Mouse (Mus musculus): Measurements from ENCODE around the gene Cmya5. TPM values are rescaled to one million over a fixed set of nuclear protein-coding genes. Genes with fewer than 3 reads are reported as not detected.

The Cmya5 gene
- polyA plus RNA-seq, 1 experiment from 2014 or later, result 0.39 TPM

GRCm38 (mm10) chr13:93060437-93060836 is 84.1 kb downstream of the Cmya5 start:
- no peak for ATAC-seq (ENCODE audit: low read depth)
- Histone ChIP-seq H3K4me2 (ENCODE audit: low read depth, low read length) (no peak overlapping the region), H3K27ac (ENCODE audit: low read depth, low read length) (no peak overlapping the region), H3K27me3 (ENCODE audit: control insufficient read depth, insufficient read depth, low read length) (no peaks in the 10 kb centered on the region), H3K4me1 (ENCODE audit: control insufficient read depth, insufficient read depth, low read length) (peaks cover 2% of the 10 kb centered on the region; the same call in 1 of the 2 replicates), H3K9me3 (ENCODE audit: control insufficient read depth, low read length) (no peaks in the 10 kb centered on the region), H3K4me3 (ENCODE audit: low read depth, low read length) (no peak overlapping the region), H3K9ac (replicated peaks; ENCODE audit: low read depth, low read length) (no peak overlapping the region), H3K36me3 (ENCODE audit: control insufficient read depth, insufficient read depth, low read length) (no peaks in the 10 kb centered on the region)
- WGBS, result 93% methylated on average over 3 of the region's 3 CpGs

GRCm38 (mm10) chr13:93058551-93059011 is 85.9 kb downstream of the Cmya5 start:
- no peaks in the 10 kb centered on the region for H3K36me3 ChIP-seq (ENCODE audit: control insufficient read depth, insufficient read depth, low read length)
- no peak overlapping the region for H3K27ac ChIP-seq (ENCODE audit: low read depth, low read length)
- no peaks in the 10 kb centered on the region for H3K27me3 ChIP-seq (ENCODE audit: control insufficient read depth, insufficient read depth, low read length)
- no peak overlapping the region for H3K9ac ChIP-seq (replicated peaks; ENCODE audit: low read depth, low read length)
- H3K4me1 ChIP-seq (ENCODE audit: control insufficient read depth, insufficient read depth, low read length), result peaks cover 2% of the 10 kb centered on the region; the same call in 1 of the 2 replicates
- ATAC-seq (ENCODE audit: low read depth), result no peak
- no peak overlapping the region for H3K4me3 ChIP-seq (ENCODE audit: low read depth, low read length)
- H3K4me2 ChIP-seq (ENCODE audit: low read depth, low read length), result no peak overlapping the region
- no peaks in the 10 kb centered on the region for H3K9me3 ChIP-seq (ENCODE audit: control insufficient read depth, low read length)
- 86% methylated on average over 5 of the region's 5 CpGs for WGBS

DNA sequence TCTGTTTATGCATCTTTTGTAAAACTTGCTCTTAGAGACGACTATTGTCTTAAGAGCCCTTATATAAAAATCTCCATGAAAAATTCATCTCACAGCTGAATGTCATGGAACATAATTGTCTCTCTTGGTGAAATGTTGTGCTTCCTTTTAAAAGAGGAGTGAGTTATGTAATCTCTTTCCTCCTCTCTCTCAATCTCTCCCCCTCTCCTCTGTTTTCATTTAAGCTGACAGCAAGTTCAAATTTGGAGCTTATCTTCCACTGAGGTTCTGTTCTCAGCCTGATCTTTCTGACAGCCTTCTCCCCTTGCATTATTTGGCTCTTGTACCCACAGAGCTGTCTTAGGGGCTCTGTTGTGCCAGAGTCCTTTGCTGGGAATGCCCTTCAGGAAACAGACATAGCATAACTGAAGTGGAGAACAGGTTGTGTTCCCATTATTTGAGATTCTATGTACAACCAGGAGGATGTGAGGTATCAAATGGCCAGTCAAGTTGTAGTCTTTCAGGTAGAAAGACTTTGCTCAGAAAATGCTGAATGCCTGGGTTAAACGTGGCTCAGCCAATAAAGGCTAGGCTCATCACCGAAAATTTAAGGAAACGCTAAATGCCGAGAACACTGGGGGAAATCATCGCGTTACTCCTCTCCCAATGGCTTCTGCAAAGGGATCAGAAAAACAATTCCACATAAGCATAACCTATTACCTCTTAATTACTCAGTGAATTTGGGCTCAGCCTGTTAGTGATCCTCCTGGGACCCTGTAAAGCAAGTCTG is 86.8 kb downstream of the Cmya5 start:
- H3K9ac ChIP-seq (replicated peaks; ENCODE audit: low read depth, low read length), result no peak overlapping the region
- no peaks in the 10 kb centered on the region for H3K9me3 ChIP-seq (ENCODE audit: control insufficient read depth, low read length)
- H3K4me1 ChIP-seq (ENCODE audit: control insufficient read depth, insufficient read depth, low read length), result no peaks in the 10 kb centered on the region
- H3K4me3 ChIP-seq (ENCODE audit: low read depth, low read length), result no peak overlapping the region
- ATAC-seq (ENCODE audit: low read depth), result no peak
- no peak overlapping the region for H3K4me2 ChIP-seq (ENCODE audit: low read depth, low read length)
- H3K27ac ChIP-seq (ENCODE audit: low read depth, low read length), result no peak overlapping the region
- WGBS, result 71% methylated on average over 7 of the region's 7 CpGs
- H3K27me3 ChIP-seq (ENCODE audit: control insufficient read depth, insufficient read depth, low read length), result no peaks in the 10 kb centered on the region
- H3K36me3 ChIP-seq (ENCODE audit: control insufficient read depth, insufficient read depth, low read length), result no peaks in the 10 kb centered on the region

DNA sequence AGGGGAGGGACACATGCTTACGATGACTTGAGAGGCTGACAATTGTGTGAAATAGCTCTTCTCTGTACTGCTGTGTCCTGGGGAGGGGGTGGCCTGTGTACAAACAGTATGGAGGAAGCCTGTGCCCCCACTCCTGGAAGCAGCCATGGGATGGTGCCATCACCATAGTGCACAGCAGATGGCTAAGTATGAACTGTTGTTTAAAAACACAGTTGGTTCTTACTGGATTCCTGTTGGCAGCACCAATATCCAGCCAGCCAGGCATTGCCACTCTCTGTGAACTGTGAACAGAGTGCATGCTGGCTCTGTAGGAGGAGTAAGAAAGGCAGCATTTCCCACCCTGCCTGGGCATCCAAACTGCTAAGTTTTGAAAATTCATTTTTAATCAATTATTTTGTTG is 88.4 kb downstream of the Cmya5 start:
- Histone ChIP-seq H3K4me1 (ENCODE audit: control insufficient read depth, insufficient read depth, low read length) (no peaks in the 10 kb centered on the region), H3K4me2 (ENCODE audit: low read depth, low read length) (no peak overlapping the region), H3K36me3 (ENCODE audit: control insufficient read depth, insufficient read depth, low read length) (no peaks in the 10 kb centered on the region), H3K27me3 (ENCODE audit: control insufficient read depth, insufficient read depth, low read length) (no peaks in the 10 kb centered on the region), H3K4me3 (ENCODE audit: low read depth, low read length) (no peak overlapping the region), H3K9me3 (ENCODE audit: control insufficient read depth, low read length) (no peaks in the 10 kb centered on the region), H3K27ac (ENCODE audit: low read depth, low read length) (no peak overlapping the region), H3K9ac (replicated peaks; ENCODE audit: low read depth, low read length) (no peak overlapping the region)
- 81% methylated on average over 1 of the region's 1 CpGs for WGBS
- ATAC-seq (ENCODE audit: low read depth), result no peak

DNA sequence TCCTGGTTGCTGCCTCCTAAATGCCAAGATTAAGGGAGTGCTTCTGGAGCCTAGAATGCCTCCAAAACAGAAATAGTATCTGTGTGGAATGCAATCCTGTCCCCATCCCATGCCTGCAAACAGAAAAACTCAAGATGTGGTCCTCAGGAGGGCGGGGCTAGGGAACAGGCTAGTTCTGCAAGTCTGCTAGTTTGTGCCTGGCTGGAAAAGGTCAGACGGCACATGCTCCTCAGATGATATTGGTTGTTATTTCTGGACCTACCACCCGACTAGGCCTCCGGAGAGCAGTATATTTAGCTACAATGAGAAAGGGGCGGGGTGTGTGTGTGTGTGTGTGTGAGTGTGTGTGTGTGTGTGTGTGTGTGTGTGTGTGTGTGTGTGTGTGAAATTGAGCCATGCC is 93.0 kb downstream of the Cmya5 start:
- H3K4me2 ChIP-seq (ENCODE audit: low read depth, low read length), result no peak overlapping the region
- ATAC-seq (ENCODE audit: low read depth), result no peak
- H3K27me3 ChIP-seq (ENCODE audit: control insufficient read depth, insufficient read depth, low read length), result no peaks in the 10 kb centered on the region
- H3K9ac ChIP-seq (replicated peaks; ENCODE audit: low read depth, low read length), result no peak overlapping the region
- no peaks in the 10 kb centered on the region for H3K36me3 ChIP-seq (ENCODE audit: control insufficient read depth, insufficient read depth, low read length)
- no peaks in the 10 kb centered on the region for H3K4me1 ChIP-seq (ENCODE audit: control insufficient read depth, insufficient read depth, low read length)
- H3K9me3 ChIP-seq (ENCODE audit: control insufficient read depth, low read length), result no peaks in the 10 kb centered on the region
- H3K27ac ChIP-seq (ENCODE audit: low read depth, low read length), result no peak overlapping the region
- WGBS, result 79% methylated on average over 5 of the region's 5 CpGs
- H3K4me3 ChIP-seq (ENCODE audit: low read depth, low read length), result no peak overlapping the region

GRCm38 (mm10) chr13:93041021-93041420 is 103.5 kb downstream of the Cmya5 start:
- no peaks in the 10 kb centered on the region for H3K27me3 ChIP-seq (ENCODE audit: control insufficient read depth, insufficient read depth, low read length)
- no peak overlapping the region for H3K4me2 ChIP-seq (ENCODE audit: low read depth, low read length)
- 88% methylated on average over 9 of the region's 9 CpGs for WGBS

GRCm38 (mm10) chr13:93036218-93036617 is 108.3 kb downstream of the Cmya5 start:
- Histone ChIP-seq H3K27ac (ENCODE audit: low read depth, low read length) (no peak overlapping the region), H3K9ac (replicated peaks; ENCODE audit: low read depth, low read length) (no peak overlapping the region), H3K4me1 (ENCODE audit: control insufficient read depth, insufficient read depth, low read length) (no peaks in the 10 kb centered on the region), H3K27me3 (ENCODE audit: control insufficient read depth, insufficient read depth, low read length) (no peaks in the 10 kb centered on the region), H3K9me3 (ENCODE audit: control insufficient read depth, low read length) (no peaks in the 10 kb centered on the region), H3K36me3 (ENCODE audit: control insufficient read depth, insufficient read depth, low read length) (no peaks in the 10 kb centered on the region), H3K4me3 (ENCODE audit: low read depth, low read length) (no peak overlapping the region), H3K4me2 (ENCODE audit: low read depth, low read length) (no peak overlapping the region)
- WGBS, result 48% methylated on average over 4 of the region's 4 CpGs
- ATAC-seq (ENCODE audit: low read depth), result no peak

More at GRCm38 (mm10) chr13:93041021-93041420, 103.5 kb downstream of the Cmya5 start:
- no peaks in the 10 kb centered on the region for H3K36me3 ChIP-seq (ENCODE audit: control insufficient read depth, insufficient read depth, low read length)
- ATAC-seq (ENCODE audit: low read depth), result no peak
- H3K9me3 ChIP-seq (ENCODE audit: control insufficient read depth, low read length), result no peaks in the 10 kb centered on the region
- no peak overlapping the region for H3K4me3 ChIP-seq (ENCODE audit: low read depth, low read length)
- H3K4me1 ChIP-seq (ENCODE audit: control insufficient read depth, insufficient read depth, low read length), result no peaks in the 10 kb centered on the region
- no peak overlapping the region for H3K27ac ChIP-seq (ENCODE audit: low read depth, low read length)
- no peak overlapping the region for H3K9ac ChIP-seq (replicated peaks; ENCODE audit: low read depth, low read length)

DNA sequence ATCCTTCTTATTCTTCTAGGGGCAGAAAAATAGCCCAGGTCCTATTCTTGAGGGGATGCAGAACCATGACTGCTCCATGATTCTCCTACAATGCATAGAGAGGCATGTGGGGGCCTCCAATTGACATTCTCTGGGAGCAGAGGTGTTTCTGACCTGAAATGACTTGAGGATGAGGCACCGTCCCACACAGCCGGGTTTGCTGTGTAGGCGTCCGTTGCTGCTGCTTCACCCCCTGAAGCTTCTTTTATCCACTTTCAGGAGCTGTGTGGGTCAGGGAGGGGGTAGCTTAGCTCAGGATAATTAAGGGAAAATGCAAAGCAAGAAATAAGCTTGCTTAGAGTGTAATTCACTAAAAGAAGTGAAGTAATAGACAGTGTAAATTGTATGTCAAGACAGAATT is 115.2 kb downstream of the Cmya5 start:
- H3K4me1 ChIP-seq (ENCODE audit: control insufficient read depth, insufficient read depth, low read length), result no peaks in the 10 kb centered on the region
- H3K9me3 ChIP-seq (ENCODE audit: control insufficient read depth, low read length), result no peaks in the 10 kb centered on the region
- no peak overlapping the region for H3K9ac ChIP-seq (replicated peaks; ENCODE audit: low read depth, low read length)
- H3K4me2 ChIP-seq (ENCODE audit: low read depth, low read length), result no peak overlapping the region
- no peak overlapping the region for H3K27ac ChIP-seq (ENCODE audit: low read depth, low read length)
- no peak for ATAC-seq (ENCODE audit: low read depth)
- H3K36me3 ChIP-seq (ENCODE audit: control insufficient read depth, insufficient read depth, low read length), result no peaks in the 10 kb centered on the region
- WGBS, result 74% methylated on average over 4 of the region's 4 CpGs
- H3K27me3 ChIP-seq (ENCODE audit: control insufficient read depth, insufficient read depth, low read length), result no peaks in the 10 kb centered on the region
- no peak overlapping the region for H3K4me3 ChIP-seq (ENCODE audit: low read depth, low read length)

DNA sequence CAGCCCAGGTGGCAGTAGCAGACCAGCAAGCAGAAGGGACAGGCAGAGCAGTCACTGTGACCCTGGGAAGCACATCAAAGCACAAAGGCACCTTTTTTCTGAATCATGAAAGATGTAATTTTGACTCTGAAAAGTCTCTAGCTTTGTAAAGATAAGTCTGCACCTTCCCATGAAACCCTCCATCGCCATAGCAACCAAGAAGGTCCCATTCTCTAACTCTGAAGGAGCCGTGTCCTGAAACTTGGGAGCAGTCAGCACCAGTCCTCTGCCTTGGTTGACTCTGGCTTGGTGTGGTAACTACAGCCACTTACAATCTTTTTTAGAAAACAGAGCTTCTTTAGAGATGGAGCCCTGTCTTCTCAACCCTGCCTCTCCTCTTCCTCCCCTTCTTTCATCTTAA is 119.7 kb downstream of the Cmya5 start:
- H3K9ac ChIP-seq (replicated peaks; ENCODE audit: low read depth, low read length), result no peak overlapping the region
- H3K27ac ChIP-seq (ENCODE audit: low read depth, low read length), result no peak overlapping the region
- H3K27me3 ChIP-seq (ENCODE audit: control insufficient read depth, insufficient read depth, low read length), result no peaks in the 10 kb centered on the region
- H3K36me3 ChIP-seq (ENCODE audit: control insufficient read depth, insufficient read depth, low read length), result no peaks in the 10 kb centered on the region
- ATAC-seq (ENCODE audit: low read depth), result no peak
- no peaks in the 10 kb centered on the region for H3K9me3 ChIP-seq (ENCODE audit: control insufficient read depth, low read length)
- no peaks in the 10 kb centered on the region for H3K4me1 ChIP-seq (ENCODE audit: control insufficient read depth, insufficient read depth, low read length)
- WGBS, result 60% methylated on average over 2 of the region's 2 CpGs
- no peak overlapping the region for H3K4me2 ChIP-seq (ENCODE audit: low read depth, low read length)
- no peak overlapping the region for H3K4me3 ChIP-seq (ENCODE audit: low read depth, low read length)
